Mouse (Mus musculus) thymus, postnatal 36 days (tissue): ENCODE measurements around the gene Trim60.

Experiments
- DNase-seq, 2 experiments: peaks; one replicate each; pipeline ENCODE4 v3.0.0; 2022; ENCODE audit warnings: mixed read lengths in 2 of 2

The Trim60 gene

GRCm38 (mm10) chr8:64983150-64983897 lies 35.1 kb downstream of the Trim60 start:
- no peak for DNase-seq

- no peak for DNase-seq
Measured at GRCm38 (mm10) chr8:64962836-64963235, 55.5 kb downstream of the Trim60 start.

GRCm38 (mm10) chr8:64959025-64959424 lies 59.4 kb downstream of the Trim60 start:
- no peak for DNase-seq

GRCm38 (mm10) chr8:64952101-64952500 lies 66.3 kb downstream of the Trim60 start:
- DNase-seq: no peak
